Mouse (Mus musculus) cerebellum, adult (tissue): ENCODE measurements at regions not wholly inside any gene's neighbourhood (a gene's known extent, or its start where the extent isn't known, plus 50 kb on each side); places are given as distances from the start of the nearest gene placed in this dataset.

ENCODE experiments used
- ATAC-seq: cut with Nextera tagmentation; 2 replicates; pipeline ENCODE4 v1.9.2; 2017; ENCODE audit warnings: mild to moderate bottlenecking, moderate library complexity, mixed read lengths; ENCODE audit not compliant: insufficient number of reproducible peaks, low FRiP score, low TSS enrichment

DNA sequence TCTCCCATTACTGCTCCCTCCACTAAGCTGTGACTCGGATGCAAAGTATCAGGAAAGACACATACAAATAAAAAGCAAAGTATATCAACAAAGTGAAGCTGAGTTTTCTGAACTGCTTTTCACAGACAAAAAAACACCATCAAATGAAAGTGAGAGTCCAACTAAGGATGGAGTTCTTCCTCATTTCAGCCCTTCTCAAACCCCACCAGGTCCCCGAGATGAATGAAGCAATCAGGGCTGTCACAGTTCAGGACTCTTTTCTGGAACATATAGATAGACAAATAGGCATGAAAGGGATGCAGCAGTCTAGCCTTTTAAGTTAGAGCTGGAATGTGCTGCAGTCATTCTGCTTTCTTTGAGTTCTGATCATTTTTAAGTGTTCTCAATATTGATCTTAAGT, 142.6 kb downstream of the Fzd1 start:
- no peak for ATAC-seq

DNA sequence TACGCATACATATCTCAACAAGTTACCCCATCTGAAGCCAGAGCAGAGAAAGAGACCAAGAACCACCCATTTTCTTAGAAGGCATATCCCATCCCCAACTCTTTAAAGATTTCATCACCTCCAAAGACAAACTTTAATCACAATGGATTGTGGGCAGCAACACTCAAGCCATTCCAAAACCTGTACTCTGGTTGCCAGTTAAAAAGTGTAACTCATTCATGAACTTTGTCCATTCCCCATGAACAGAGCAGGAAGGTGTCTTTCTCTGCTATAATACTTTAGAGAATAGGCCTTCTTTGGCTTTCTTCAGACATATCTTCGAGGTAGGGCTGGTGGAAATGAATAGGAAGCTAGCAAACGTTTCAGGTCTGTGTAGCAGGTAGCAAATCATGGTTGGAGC, 160.4 kb downstream of the Fzd1 start:
- no peak for ATAC-seq

DNA sequence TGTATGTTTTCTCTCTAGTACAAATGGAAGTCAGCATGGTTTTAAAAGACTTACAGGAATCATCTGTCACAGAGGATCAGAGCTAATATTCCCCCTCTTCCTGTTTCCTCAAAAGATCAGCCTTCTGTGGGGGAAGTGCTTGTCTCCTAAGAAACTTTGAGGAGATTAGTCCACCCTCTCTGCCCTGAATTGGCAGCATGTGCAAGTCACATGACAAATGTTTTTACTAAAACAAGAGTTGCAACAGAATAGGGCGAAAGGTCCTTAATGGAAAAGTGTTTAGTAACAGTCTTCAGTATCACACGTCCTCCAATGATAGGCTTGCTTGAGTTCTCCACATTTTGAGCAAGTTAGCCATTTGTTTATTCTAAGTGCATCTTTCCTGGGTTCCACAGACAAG, 162.8 kb downstream of the Fzd1 start:
- no peak for ATAC-seq

- no peak for ATAC-seq
Measured at GRCm38 (mm10) chr5:4594562-4594961, 163.3 kb downstream of the Fzd1 start.

GRCm38 (mm10) chr5:4593638-4594381, 164.0 kb downstream of the Fzd1 start:
- ATAC-seq = no peak

DNA sequence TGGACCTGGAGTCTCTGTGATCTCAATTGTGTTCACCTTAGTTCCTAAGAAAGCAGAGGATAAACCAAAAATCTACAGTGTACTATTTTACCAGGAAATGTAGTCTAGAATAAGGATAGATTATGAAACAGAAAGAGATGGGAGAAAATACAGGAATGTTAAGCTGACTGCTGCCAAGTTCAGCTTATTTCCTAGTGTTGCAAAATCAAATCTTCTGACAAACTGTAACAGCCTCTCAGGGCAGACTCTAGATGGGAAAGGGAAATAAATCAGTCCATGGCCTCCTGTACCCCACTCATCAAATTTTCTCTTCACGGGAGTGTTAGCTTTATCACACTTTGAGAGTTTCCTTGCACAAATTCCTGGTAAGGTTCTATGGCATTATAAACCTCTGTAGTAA, 166.1 kb downstream of the Fzd1 start:
- no peak for ATAC-seq

DNA sequence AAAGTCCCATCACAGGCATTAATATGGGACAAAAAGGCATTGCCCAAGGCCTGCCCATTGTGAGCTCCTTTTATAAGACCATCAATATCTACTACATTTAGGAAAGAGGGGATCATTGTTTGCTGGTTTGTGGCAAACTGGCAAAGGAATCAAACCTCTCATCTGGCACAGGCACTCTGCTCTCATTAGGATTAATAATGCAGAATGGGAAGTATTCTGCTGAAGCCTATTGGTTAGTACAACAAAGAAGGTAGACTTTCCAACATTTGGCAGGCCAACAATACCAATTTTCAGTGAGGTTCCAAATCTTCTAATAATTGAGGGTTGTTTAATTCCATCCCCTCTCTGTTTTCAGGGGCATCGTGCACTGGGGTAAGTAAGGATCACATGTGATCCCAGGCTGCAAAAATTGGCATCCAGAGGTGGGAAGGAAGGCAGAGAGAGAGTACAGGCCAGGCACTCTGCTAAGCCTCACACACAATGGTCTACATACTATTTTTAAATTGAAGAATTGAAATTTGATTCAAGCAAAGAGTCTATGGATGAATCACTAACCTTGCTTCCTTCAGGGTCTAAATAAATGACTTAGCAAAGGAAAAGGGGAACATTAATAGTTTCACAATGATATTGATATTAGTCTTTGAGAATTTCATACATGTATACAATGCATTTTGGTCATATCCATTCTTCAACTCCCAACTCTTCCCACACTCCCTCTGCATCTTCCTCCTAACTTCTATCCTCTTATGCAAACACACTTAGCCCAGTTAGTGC, 174.9 kb downstream of the Fzd1 start:
- no peak for ATAC-seq

DNA sequence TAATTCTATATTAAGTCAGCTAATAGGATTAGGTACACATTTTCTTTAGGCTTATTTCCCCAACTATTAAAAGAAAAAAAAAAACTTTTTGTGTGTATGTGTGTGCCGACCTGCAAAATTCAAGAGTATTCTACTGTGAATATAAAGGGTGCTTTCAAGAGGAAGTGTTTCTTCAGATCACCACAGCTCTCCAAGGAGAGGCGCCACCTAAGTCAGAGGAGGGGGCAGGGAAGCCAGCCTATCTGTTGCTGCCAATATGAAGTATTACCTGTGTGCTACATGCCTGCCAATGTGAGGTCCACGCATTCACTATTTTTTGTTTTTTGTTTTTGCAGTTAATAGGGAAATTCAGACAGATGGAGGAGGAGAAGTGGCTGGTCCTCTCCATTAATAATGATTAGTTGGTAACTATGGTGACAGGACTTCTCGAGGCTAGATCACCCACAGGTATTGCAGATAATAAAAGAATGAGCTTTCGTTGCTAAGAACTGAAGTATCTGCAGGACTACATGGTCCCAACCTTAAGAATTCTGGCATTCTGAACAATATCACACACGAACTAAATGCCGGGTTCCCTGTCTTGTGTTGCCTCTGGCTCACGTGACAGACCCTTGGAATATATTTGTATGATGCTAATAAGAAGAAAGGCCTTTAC, 177.5 kb downstream of the Fzd1 start:
- no peak for ATAC-seq

DNA sequence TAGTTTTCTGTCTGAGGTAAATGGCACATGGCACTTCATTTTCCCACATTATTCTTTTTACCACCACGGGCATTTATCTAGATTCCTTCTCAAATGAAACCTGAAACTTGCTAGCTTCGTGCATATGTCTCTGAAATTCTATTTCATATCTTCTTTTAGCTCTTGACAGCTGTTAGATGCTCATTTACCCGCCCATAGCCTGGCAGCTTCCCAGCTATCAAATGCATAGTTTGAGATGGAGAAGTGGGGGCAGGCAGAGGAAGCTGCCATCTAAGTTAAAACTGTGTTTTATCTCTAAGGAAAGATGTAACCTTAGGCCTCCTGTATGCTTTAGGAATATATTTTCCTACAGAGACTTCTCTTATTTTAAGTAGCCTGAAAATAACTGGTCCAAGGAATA, 179.0 kb downstream of the Fzd1 start:
- ATAC-seq = no peak

DNA sequence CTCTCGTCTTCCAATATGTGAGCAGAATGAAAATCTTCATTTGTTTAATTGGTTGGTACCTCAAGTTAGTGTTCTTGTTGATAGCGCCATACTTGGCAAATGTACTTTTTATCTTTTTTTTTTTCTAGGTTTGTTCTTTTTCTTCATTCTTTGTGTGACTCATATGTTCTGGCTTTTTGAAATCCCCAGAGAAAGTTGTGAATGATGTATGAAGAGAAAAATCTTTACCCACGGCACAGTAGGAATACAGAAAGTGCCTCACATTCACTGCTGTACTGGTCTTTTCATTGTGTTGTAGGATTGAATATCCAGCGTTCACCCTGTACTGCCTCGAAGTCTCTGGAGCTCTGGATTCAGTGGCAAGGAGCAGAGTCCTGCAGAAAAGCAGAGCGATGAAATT, 180.7 kb downstream of the Fzd1 start:
- ATAC-seq = no peak

DNA sequence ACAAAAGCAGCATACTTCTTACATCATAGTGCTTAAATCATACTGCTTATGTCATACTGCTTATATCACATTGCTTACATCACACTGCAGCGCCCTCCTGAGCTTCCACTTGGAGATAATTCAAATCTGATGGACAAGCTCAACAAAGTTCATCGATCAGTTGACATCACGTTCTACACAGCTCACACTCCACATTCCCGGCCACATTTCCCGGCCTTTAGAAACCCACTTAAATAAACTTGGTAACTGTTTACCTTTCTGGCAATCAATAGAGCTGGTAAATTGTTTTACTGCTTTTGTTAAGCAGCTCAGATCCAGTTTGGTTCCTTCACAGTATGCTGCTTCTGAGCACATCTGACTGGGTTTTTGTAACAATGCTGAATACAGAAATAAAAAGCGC, 194.0 kb downstream of the Fzd1 start:
- ATAC-seq = no peak

DNA sequence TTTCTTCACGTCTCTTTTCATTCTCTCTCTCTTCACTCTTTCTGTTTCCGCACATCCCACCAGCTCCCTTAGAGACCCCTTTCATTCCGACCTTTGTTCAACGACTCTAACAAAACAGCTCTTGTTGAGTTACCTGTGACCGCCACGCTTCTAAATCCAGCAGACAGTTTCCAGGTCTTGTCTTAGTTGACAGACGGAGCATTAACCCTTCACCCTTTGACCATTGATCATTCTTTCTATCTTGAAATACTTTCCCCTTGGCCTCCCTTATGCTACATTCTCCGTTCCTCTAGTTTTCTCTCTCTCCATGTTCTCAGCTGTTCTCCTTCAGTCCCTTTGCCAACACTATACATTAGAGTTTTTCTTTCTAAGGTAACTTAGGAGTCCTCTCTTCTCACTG, 196.2 kb downstream of the Fzd1 start:
- no peak for ATAC-seq

DNA sequence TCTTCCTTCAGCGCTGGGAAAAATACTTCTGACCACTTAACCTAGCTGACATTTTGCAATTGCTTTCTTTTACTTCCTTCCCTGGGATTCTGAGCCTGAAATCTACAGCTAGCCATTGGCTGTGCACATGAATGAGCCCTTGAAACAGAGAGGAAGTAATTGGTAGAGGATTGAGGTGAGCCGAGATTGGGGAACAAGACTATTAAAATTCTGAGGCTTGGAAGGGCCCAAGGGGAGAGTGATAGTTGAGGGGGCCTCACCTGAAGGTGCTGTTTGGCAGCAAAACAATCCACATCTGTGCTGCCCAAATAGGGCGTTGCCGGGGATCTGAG, 196.7 kb downstream of the Fzd1 start:
- no peak for ATAC-seq

- no peak for ATAC-seq
Measured at GRCm38 (mm10) chr5:4560370-4561138, 197.3 kb downstream of the Fzd1 start.

DNA sequence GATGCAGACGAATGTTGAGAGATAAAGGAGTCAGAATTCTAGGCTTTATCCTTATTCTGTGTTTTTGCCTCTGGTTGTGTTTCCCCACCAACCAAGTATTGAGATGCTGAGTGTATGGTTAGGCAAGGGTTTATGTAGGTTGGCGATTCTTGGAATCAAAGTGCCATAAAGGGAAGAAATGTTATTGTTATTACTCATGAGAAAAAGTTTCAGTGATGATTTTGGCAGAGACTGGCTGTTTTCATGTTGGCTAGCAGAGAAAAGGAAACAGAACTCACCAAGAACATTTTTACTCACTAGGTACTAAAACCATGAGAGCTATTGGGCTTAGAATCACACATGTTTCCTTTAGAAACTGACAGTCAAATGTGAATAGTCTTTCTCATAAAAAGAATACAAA, 202.9 kb downstream of the Fzd1 start:
- ATAC-seq = no peak

GRCm38 (mm10) chr5:4538572-4538971, 219.3 kb downstream of the Fzd1 start:
- no peak for ATAC-seq

DNA sequence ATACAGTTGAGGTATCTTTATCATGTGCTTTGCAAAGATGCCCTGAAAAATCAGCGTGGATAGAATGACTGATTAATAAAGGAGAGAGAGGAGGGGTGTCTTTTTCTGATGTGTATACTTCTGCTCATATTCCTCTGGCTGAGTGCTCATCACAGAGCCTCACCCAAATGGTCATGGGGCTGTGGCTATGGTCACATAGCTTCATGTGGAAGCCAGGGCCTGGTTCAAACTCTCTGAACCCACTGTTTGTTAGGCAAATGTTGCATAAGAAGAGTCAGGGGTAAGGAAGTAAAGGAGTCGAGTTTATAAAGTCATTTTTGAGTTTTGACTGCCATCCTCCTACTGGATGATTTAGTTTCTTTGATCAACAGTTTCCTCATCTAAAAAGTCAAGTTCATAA, 221.0 kb downstream of the Fzd1 start:
- no peak for ATAC-seq

DNA sequence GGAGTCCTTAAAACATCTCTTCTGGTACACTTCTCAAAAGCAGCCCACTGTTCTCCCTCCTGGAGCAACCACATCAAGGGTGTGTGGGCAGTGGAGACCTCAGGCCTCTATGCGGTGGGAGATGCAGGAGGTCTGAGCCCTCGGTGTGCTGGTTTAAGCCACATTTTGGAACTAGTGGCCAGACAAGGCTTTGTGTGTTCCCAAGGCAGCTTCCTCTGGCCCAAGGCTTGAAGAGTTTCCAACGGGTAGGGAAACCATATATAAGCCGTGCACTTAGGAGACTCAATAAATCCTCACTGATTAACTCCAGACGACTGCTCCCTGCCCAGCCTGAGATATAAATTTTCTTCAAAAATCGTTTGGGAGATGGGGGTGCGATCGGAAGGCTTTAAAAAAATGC, 221.9 kb downstream of the Fzd1 start:
- no peak for ATAC-seq

GRCm38 (mm10) chr5:4534512-4534911, 223.3 kb downstream of the Fzd1 start:
- no peak for ATAC-seq

- no peak for ATAC-seq
Measured at GRCm38 (mm10) chr5:4530236-4531067, 227.4 kb downstream of the Fzd1 start.
